Mouse (Mus musculus) gastrocnemius, adult 2 months (tissue): ENCODE results near the gene Etfa. TPM values are rescaled to one million over a fixed set of nuclear protein-coding genes. Genes with fewer than 3 reads are reported as not detected.

Experiments
- DNase-seq: peaks from one replicate; pipeline ENCODE4 v3.0.0; 2022
- H3K27ac ChIP-seq: fragments of 200-600 bp; 2 replicates; pipeline ENCODE4 v1.8.1; 2022; ENCODE audit warnings: mild to moderate bottlenecking
- H3K4me3 ChIP-seq: fragments of 200-600 bp; 2 replicates; pipeline ENCODE4 v1.8.1; 2022; ENCODE audit warnings: mild to moderate bottlenecking, moderate library complexity
- CTCF ChIP-seq: fragments of 200-600 bp; IDR thresholded peaks from 2 replicates; pipeline ENCODE4 v1.8.1; 2022; ENCODE audit warnings: antibody characterized with exemption, mild to moderate bottlenecking, moderate library complexity
- intact Hi-C: fragments of 180-260 bp; cut with DNase I; formaldehyde crosslinking; loops from one replicate; pipeline ENCODE4 v1.15.1; 2025
- total RNA-seq, 2 experiments: library from RNA; stranded (reverse); gene quantifications; 2 replicates each; pipeline ENCODE4 v1.2.3; 2021

The Etfa gene
- total RNA-seq, 2 experiments from 2014 or later, result 217 to 370 TPM

DNA sequence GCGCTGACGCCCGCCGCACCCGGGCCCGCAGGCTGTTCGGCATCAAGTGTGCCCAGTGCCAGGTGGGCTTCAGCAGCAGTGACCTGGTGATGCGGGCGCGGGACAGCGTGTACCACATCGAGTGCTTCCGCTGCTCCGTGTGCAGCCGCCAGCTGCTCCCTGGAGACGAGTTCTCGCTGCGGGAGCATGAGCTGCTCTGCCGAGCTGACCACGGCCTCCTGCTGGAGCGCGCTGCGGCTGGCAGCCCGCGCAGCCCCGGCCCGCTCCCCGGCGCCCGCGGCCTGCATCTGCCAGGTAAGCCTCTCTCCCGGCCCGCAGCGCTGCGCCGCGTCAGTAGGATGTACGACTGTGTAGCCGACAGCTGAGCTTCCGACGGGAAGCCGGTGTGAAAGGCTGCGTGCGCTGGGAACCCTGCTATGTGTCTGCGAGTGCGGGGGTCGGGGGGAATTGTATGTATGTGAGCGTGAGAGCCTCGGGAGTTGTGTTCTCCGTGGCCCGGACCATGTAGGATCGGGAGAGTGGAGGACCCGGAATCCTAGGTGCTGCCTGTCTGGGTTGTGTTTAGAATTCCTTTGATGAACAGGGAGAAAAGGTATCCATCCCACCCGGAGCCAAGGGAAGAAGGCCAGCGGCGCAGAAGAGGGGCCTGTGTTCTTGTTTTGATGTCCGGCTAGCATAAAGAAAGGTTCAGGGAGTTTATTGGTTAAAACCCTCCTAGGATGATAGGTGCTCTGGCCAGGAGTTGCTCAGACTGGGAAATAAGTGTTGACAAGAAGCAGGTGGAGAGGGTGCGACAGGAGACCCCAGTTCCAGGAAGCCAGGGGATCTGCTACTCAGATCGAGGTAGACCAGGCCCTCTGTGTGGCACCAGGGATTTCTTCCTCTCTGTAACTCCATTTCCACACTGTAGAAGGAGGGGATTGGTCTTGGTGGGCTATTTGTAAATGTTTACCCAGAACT is 30.6 kb upstream of the Etfa start:
- intact Hi-C loops, result no loop called here
- peak; percentile 21 for DNase-seq
- no peak overlapping the region for H3K27ac ChIP-seq
- H3K4me3 ChIP-seq, result peak overlapping the region; percentile 71
- no peak for TF ChIP-seq CTCF

DNA sequence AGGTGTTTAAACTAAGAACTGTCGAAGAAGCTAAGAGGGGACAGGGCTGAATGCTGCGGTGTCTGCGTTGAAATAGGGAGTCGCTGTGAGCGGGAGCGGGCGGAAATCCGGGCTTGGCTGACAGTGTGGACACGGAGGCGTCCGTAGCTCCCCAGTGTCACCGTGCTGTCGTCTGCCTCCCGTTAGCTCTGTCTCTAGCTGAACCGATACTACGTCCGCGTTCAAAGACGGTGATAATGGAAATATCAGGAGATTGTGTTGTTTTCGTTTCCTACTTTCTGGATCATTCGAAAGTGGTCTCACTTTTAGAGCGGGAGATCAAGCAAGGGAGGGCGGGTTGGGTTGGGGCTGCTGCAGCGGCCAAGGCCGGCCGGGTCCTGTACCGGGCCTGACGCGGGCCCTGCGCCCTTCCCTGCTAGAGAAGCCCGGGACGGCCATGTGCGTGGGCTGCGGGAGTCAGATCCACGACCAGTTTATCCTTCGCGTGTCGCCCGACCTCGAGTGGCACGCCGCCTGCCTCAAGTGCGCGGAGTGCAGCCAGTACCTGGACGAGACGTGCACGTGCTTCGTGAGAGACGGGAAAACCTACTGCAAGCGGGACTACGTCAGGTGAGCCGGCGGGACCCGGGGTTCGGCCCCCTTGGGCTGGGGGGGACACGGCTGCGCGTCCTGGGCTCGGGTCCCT is 29.8 kb upstream of the Etfa start:
- intact Hi-C loops, result no loop called here
- Histone ChIP-seq H3K4me3 (peak overlapping the region; percentile 71), H3K27ac (no peak overlapping the region)
- DNase-seq, result peak; percentile 45
- TF ChIP-seq CTCF, result no peak

- H3K4me3 ChIP-seq, result peak overlapping the region; percentile 71
- peak; percentile 39 for DNase-seq
- intact Hi-C loops, result no loop called here
- no peak for TF ChIP-seq CTCF
- no peak overlapping the region for H3K27ac ChIP-seq
These were observed 28.8 kb upstream of the Etfa start for GRCm38 (mm10) chr9:55540888-55541287.

- no peak overlapping the region for H3K27ac ChIP-seq
- peak overlapping the region; percentile 71 for H3K4me3 ChIP-seq
- DNase-seq, result no peak
- intact Hi-C loops, result no loop called here
- TF ChIP-seq CTCF, result no peak
These were observed 28.3 kb upstream of the Etfa start for GRCm38 (mm10) chr9:55540391-55540770.

GRCm38 (mm10) chr9:55539661-55540390 is 27.8 kb upstream of the Etfa start:
- no peak overlapping the region for H3K27ac ChIP-seq
- no peak for DNase-seq
- no peak overlapping the region for H3K4me3 ChIP-seq
- intact Hi-C loops, result no loop called here
- no peak for TF ChIP-seq CTCF

- no peak overlapping the region for H3K4me3 ChIP-seq
These were observed 27.0 kb upstream of the Etfa start for GRCm38 (mm10) chr9:55539006-55539405.

GRCm38 (mm10) chr9:55538377-55538776 is 26.3 kb upstream of the Etfa start, which contains the start of gene Isl2:
Gene Isl2 (plus strand): TSS chr9:55538672.
- no peak for DNase-seq

More at GRCm38 (mm10) chr9:55539006-55539405, 27.0 kb upstream of the Etfa start:
- DNase-seq, result no peak
- H3K27ac ChIP-seq, result no peak overlapping the region
- TF ChIP-seq CTCF, result no peak
- intact Hi-C loops, result no loop called here

DNA sequence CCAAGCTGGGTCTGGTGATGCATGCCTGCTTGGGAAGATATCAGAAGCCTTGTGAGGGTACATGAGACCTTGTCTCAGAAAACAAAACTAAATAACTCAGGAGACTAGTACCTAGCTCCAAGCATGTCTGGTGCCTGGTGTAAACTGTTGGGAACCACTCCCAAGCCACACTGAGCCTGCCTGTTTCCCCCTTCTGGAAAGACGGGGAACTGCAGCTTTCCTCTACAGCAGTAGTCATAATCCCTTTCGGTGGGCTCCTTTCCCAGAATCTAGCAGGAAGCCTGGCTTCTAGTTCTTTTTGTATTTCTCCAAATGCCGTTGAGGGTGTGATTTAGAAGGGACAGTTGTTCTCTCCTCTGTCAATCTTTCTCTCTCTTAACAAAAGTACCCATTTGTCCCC is 23.9 kb upstream of the Etfa start:
- no peak overlapping the region for H3K4me3 ChIP-seq
- DNase-seq, result peak; percentile 72
- no peak overlapping the region for H3K27ac ChIP-seq
- peak; percentile 92 for TF ChIP-seq CTCF
- intact Hi-C loops, result loop anchor here (1.0 to 2.0 kb wide), 2 partner anchors 21 to 107 kb away; no protein-coding TSS in a partner anchor

More at GRCm38 (mm10) chr9:55538377-55538776, 26.3 kb upstream of the Etfa start, which contains the start of gene Isl2:
- intact Hi-C loops, result no loop called here
- no peak within 1 kb of the TSS for H3K4me3 ChIP-seq
- no peak for TF ChIP-seq CTCF
- H3K27ac ChIP-seq, result no peak within 1 kb of the TSS

- no peak for DNase-seq
- no peak overlapping the region for H3K4me3 ChIP-seq
- H3K27ac ChIP-seq, result no peak overlapping the region
- TF ChIP-seq CTCF, result peak; percentile 57
- intact Hi-C loops, result no loop called here
These were observed 13.7 kb upstream of the Etfa start for GRCm38 (mm10) chr9:55525716-55526115.

DNA sequence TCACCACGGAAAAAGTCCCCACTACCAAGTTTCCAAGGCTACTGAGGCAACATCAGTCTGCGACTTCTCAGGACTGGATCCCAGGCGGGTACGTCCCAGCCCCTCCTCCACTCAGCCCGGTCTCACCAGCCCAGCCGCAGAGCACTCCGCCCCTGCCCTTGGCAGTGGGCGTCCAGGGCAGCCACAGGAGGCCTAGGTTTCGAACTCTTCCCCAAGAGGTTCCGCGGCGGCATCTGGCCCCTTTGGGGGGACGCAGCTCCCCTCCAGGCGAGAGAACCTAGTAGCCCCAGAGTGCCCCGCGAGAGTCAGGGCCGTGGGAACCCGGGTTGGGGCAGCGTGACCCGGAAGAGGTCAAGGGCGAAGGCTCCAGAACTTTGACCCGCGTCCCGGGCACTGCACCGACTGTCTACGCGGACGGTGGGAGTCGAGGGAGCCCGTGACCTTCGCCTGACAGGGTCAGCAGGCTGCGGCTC is 486 bp downstream of the Etfa start:
- intact Hi-C loops, result no loop called here
- TF ChIP-seq CTCF, result no peak
- Histone ChIP-seq H3K27ac (peak overlapping the region; percentile 99), H3K4me3 (peak overlapping the region; percentile 96)
- DNase-seq, result no peak

DNA sequence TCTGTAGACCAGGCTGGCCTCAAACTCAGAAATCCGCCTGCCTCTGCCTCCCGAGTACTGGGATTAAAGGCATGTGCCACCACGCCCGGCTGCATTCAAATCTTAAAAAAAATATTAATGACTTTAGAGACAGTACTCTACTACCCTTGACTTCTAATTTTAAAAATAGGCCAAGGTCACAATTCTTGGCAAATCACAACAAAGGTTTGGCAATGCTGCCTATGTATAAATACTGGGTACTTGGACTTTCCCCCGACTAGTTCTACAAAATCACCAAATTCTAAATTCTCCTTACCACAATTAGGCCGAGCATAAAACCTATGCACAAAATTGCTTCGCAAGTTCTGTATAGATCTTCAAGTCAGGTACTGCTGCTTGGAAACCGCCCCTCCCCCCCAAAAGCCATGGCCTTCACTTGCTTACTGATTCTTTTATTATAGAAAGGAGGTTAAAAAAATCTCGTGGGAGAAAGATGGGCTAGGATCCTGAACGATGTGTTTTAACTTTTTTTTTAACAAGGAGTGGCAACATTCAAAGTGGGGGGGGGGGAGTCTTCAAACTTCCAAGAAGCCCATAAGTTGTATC is 1.3 kb downstream of the Etfa start:
- peak overlapping the region; percentile 96 for H3K4me3 ChIP-seq
- no peak for TF ChIP-seq CTCF
- H3K27ac ChIP-seq, result peak overlapping the region; percentile 99
- no peak for DNase-seq
- intact Hi-C loops, result no loop called here

GRCm38 (mm10) chr9:55509731-55510130 is 2.3 kb downstream of the Etfa start:
- Histone ChIP-seq H3K4me3 (peak overlapping the region; percentile 21), H3K27ac (peak overlapping the region; percentile 77)
- DNase-seq, result no peak
- intact Hi-C loops, result no loop called here
- TF ChIP-seq CTCF, result no peak
